Mouse (Mus musculus): ENCODE data around the gene Nicn1. TPM values are rescaled to one million over a fixed set of nuclear protein-coding genes. Genes with fewer than 3 reads are reported as not detected.

Nicn1 gene
- polyA plus RNA-seq, 1 experiment from 2014 or later, result 6.7 TPM

- no peaks in the 10 kb centered on the region for H3K9me3 ChIP-seq (replicated peaks)
- WGBS (ENCODE audit: insufficient replicate concordance), result under 1% methylated on average over 49 of the region's 49 CpGs
- H3K9ac ChIP-seq, result peak within 1 kb of the TSS; percentile 95
- peak; percentile 92 for ATAC-seq (ENCODE audit: insufficient read depth)
- no peaks in the 10 kb centered on the region for H3K27me3 ChIP-seq
- peak within 1 kb of the TSS; percentile 72 for H3K4me2 ChIP-seq
- H3K4me3 ChIP-seq (replicated peaks), result peak within 1 kb of the TSS; percentile 88
- peak within 1 kb of the TSS; percentile 99 for H3K27ac ChIP-seq (replicated peaks)
- peaks cover 61% of the 10 kb centered on the region for H3K36me3 ChIP-seq (replicated peaks)
- peaks cover 52% of the 10 kb centered on the region for H3K4me1 ChIP-seq (replicated peaks)
Observed at GRCm38 (mm10) chr9:108338886-108339781, 48.9 kb downstream of the Nicn1 start, which contains the start of gene Gpx1. TSS of gene Gpx1 (plus strand) at chr9:108338903.

- Histone ChIP-seq H3K36me3 (replicated peaks) (peaks cover 53% of the 10 kb centered on the region), H3K27ac (replicated peaks) (peak overlapping the region; percentile 99), H3K9ac (peak overlapping the region; percentile 95), H3K4me1 (replicated peaks) (peaks cover 59% of the 10 kb centered on the region), H3K9me3 (replicated peaks) (no peaks in the 10 kb centered on the region), H3K4me3 (replicated peaks) (peak overlapping the region; percentile 88), H3K27me3 (no peaks in the 10 kb centered on the region), H3K4me2 (peak overlapping the region; percentile 72)
- 2% methylated on average over 20 of the region's 20 CpGs for WGBS (ENCODE audit: insufficient replicate concordance)
- ATAC-seq (ENCODE audit: insufficient read depth), result no peak
Observed at GRCm38 (mm10) chr9:108339886-108340257, 49.6 kb downstream of the Nicn1 start.

GRCm38 (mm10) chr9:108340258-108341138 lies 50.3 kb downstream of the Nicn1 start:
- Histone ChIP-seq H3K36me3 (replicated peaks) (peaks cover 47% of the 10 kb centered on the region), H3K4me3 (replicated peaks) (peak overlapping the region; percentile 88), H3K4me1 (replicated peaks) (peaks cover 64% of the 10 kb centered on the region), H3K27me3 (no peaks in the 10 kb centered on the region), H3K9me3 (replicated peaks) (no peaks in the 10 kb centered on the region), H3K27ac (replicated peaks) (peak overlapping the region; percentile 99), H3K9ac (peak overlapping the region; percentile 95), H3K4me2 (peak overlapping the region; percentile 72)
- 12% methylated on average over 10 of the region's 10 CpGs for WGBS (ENCODE audit: insufficient replicate concordance)
- peak; percentile 60 for ATAC-seq (ENCODE audit: insufficient read depth)

- Histone ChIP-seq H3K4me2 (peak overlapping the region; percentile 72), H3K9ac (peak overlapping the region; percentile 67), H3K27me3 (no peaks in the 10 kb centered on the region), H3K4me3 (replicated peaks) (peak overlapping the region; percentile 88), H3K9me3 (replicated peaks) (no peaks in the 10 kb centered on the region), H3K4me1 (replicated peaks) (peaks cover 70% of the 10 kb centered on the region), H3K36me3 (replicated peaks) (peaks cover 41% of the 10 kb centered on the region), H3K27ac (replicated peaks) (peak overlapping the region; percentile 99)
- ATAC-seq (ENCODE audit: insufficient read depth), result no peak
- 38% methylated on average over 5 of the region's 5 CpGs for WGBS (ENCODE audit: insufficient replicate concordance)
Observed at GRCm38 (mm10) chr9:108341139-108341475, 50.9 kb downstream of the Nicn1 start.

DNA sequence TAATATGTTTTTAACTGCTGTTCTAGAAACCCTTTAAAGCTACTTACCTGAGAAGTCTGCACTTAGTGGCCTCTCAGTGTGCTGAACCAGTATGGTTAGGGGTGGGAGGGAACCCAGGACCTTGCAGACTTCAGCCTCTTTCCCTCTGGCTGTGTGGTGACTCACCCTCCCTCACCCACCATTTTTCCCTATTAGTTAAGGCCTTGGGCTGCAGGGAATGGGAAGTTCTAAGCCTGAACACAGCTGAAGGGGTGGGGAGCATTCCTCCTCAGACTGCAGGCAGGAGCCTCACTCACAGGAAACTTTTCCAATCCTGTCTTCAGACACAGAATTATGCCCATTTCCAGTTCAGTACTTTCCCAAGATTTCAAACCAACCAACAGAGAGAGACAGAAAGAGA lies 51.6 kb downstream of the Nicn1 start:
- Histone ChIP-seq H3K4me1 (replicated peaks) (peaks cover 75% of the 10 kb centered on the region), H3K27ac (replicated peaks) (peak overlapping the region; percentile 99), H3K4me3 (replicated peaks) (peak overlapping the region; percentile 88), H3K9ac (peak overlapping the region; percentile 67), H3K36me3 (replicated peaks) (peaks cover 34% of the 10 kb centered on the region), H3K9me3 (replicated peaks) (no peaks in the 10 kb centered on the region), H3K4me2 (peak overlapping the region; percentile 72), H3K27me3 (no peaks in the 10 kb centered on the region)
- no peak for ATAC-seq (ENCODE audit: insufficient read depth)

DNA sequence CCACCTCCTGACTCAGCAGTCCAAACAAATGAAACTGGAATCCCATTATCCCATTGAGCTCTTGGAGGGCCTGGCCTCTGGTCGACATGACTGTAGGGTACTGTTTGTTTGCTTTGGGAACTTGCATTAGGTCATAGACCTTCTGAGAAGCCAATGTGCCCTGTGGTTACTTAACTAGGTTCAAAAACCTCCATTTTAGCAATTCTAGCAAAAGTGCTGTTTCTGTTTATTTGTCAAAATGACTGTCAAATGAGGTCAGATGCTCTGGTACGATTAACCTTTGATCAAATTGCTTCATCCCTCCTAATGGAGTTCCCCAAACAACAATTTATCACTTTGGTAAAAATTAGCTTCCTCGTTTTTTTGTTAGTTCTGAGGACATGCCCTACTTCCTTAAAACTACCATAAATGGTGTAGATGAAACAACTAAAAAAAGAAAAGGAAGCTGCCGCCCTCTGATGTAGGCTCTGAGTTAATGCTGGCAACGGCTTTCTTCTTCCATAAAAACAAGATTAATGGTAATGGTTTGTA lies 52.1 kb downstream of the Nicn1 start:
- Histone ChIP-seq H3K36me3 (replicated peaks) (peaks cover 32% of the 10 kb centered on the region), H3K4me1 (replicated peaks) (peaks cover 81% of the 10 kb centered on the region), H3K9me3 (replicated peaks) (no peaks in the 10 kb centered on the region), H3K4me3 (replicated peaks) (peak overlapping the region; percentile 88), H3K4me2 (peak overlapping the region; percentile 72), H3K9ac (peak overlapping the region; percentile 67), H3K27ac (replicated peaks) (peak overlapping the region; percentile 99), H3K27me3 (no peaks in the 10 kb centered on the region)
- WGBS (ENCODE audit: insufficient replicate concordance), result 5% methylated on average over 5 of the region's 5 CpGs
- ATAC-seq (ENCODE audit: insufficient read depth), result no peak

GRCm38 (mm10) chr9:108343331-108343730 lies 53.1 kb downstream of the Nicn1 start:
- 28% methylated on average over 3 of the region's 3 CpGs for WGBS (ENCODE audit: insufficient replicate concordance)
- no peak overlapping the region for H3K4me3 ChIP-seq (replicated peaks)
- no peaks in the 10 kb centered on the region for H3K27me3 ChIP-seq
- H3K27ac ChIP-seq (replicated peaks), result peak overlapping the region; percentile 99
- H3K36me3 ChIP-seq (replicated peaks), result peaks cover 23% of the 10 kb centered on the region
- ATAC-seq (ENCODE audit: insufficient read depth), result no peak
- H3K9me3 ChIP-seq (replicated peaks), result no peaks in the 10 kb centered on the region
- peak overlapping the region; percentile 72 for H3K4me2 ChIP-seq
- peaks cover 72% of the 10 kb centered on the region for H3K4me1 ChIP-seq (replicated peaks)
- peak overlapping the region; percentile 41 for H3K9ac ChIP-seq

- peak overlapping the region; percentile 99 for H3K27ac ChIP-seq (replicated peaks)
- H3K4me1 ChIP-seq (replicated peaks), result peaks cover 71% of the 10 kb centered on the region
- peak overlapping the region; percentile 72 for H3K4me2 ChIP-seq
Observed at GRCm38 (mm10) chr9:108343835-108344234, 53.6 kb downstream of the Nicn1 start.

GRCm38 (mm10) chr9:108344471-108344870 lies 54.2 kb downstream of the Nicn1 start:
- peak overlapping the region; percentile 72 for H3K4me2 ChIP-seq

More at GRCm38 (mm10) chr9:108343835-108344234, 53.6 kb downstream of the Nicn1 start:
- no peaks in the 10 kb centered on the region for H3K27me3 ChIP-seq
- no peaks in the 10 kb centered on the region for H3K9me3 ChIP-seq (replicated peaks)
- H3K4me3 ChIP-seq (replicated peaks), result no peak overlapping the region
- WGBS (ENCODE audit: insufficient replicate concordance), result 51% methylated on average over 1 of the region's 1 CpGs
- H3K9ac ChIP-seq, result peak overlapping the region; percentile 41
- ATAC-seq (ENCODE audit: insufficient read depth), result no peak
- peaks cover 21% of the 10 kb centered on the region for H3K36me3 ChIP-seq (replicated peaks)

More at GRCm38 (mm10) chr9:108344471-108344870, 54.2 kb downstream of the Nicn1 start:
- H3K9ac ChIP-seq, result peak overlapping the region; percentile 41
- peaks cover 17% of the 10 kb centered on the region for H3K36me3 ChIP-seq (replicated peaks)
- no peak for ATAC-seq (ENCODE audit: insufficient read depth)
- H3K9me3 ChIP-seq (replicated peaks), result no peaks in the 10 kb centered on the region
- H3K27me3 ChIP-seq, result no peaks in the 10 kb centered on the region
- H3K4me1 ChIP-seq (replicated peaks), result peaks cover 77% of the 10 kb centered on the region
- WGBS (ENCODE audit: insufficient replicate concordance), result 75% methylated on average over 4 of the region's 4 CpGs
- H3K27ac ChIP-seq (replicated peaks), result peak overlapping the region; percentile 99
- no peak overlapping the region for H3K4me3 ChIP-seq (replicated peaks)

Measured in liver, embryonic 15.5 days (tissue).